Mouse (Mus musculus) limb, embryonic 15.5 days (tissue): ENCODE measurements around the gene Dab1. TPM values are rescaled to one million over a fixed set of nuclear protein-coding genes. Genes with fewer than 3 reads are reported as not detected.

ENCODE experiments used
- ATAC-seq: fragments of 200-750 bp; cut with Nextera tagmentation; 2 replicates; pipeline ENCODE4 v1.8.0; 2017; ENCODE audit warnings: low read depth, moderate TSS enrichment; ENCODE audit not compliant: insufficient number of reproducible peaks, low FRiP score, low TSS enrichment
- H3K27ac ChIP-seq: fragments of 300-500 bp; sonication (generic); 2 replicates; pipeline ENCODE4 v1.5.1; 2015; ENCODE audit warnings: moderate library complexity, mild to moderate bottlenecking, inconsistent platforms
- H3K27me3 ChIP-seq: fragments of 300-500 bp; sonication (generic); 2 replicates; pipeline ENCODE4 v1.6.1; 2015; ENCODE audit warnings: inconsistent platforms
- H3K36me3 ChIP-seq: fragments of 300-500 bp; sonication (generic); 2 replicates; pipeline ENCODE4 v1.6.1; 2015; ENCODE audit warnings: inconsistent platforms
- H3K4me1 ChIP-seq: fragments of 300-500 bp; sonication (generic); 2 replicates; pipeline ENCODE4 v1.6.1; 2015; ENCODE audit warnings: inconsistent platforms
- H3K4me2 ChIP-seq: fragments of 300-500 bp; sonication (generic); 2 replicates; pipeline ENCODE4 v1.6.1; 2015; ENCODE audit warnings: mild to moderate bottlenecking, inconsistent platforms
- H3K4me3 ChIP-seq: fragments of 300-500 bp; sonication (generic); 2 replicates; pipeline ENCODE4 v1.5.1; 2015; ENCODE audit warnings: mild to moderate bottlenecking, inconsistent platforms
- H3K9ac ChIP-seq: fragments of 300-500 bp; sonication (generic); 2 replicates; pipeline ENCODE4 v1.6.1; 2015; ENCODE audit warnings: inconsistent platforms
- H3K9me3 ChIP-seq: fragments of 300-500 bp; sonication (generic); 2 replicates; pipeline ENCODE4 v1.6.1; 2016; ENCODE audit warnings: inconsistent platforms
- WGBS: fragments of 180-500 bp; shearing (Covaris S2); methylation state at CpG from one replicate; pipeline ENCODE4 v1.1.7; 2015; 5-methylcytosine and 5-hydroxymethylcytosine counted together
- polyA plus RNA-seq: library from polyadenylated mRNA; unstranded; fragments of >200 nt; fragmentation: Nextera tagmentation; extraction: Ambion mirVana; gene quantifications from 2 replicates; pipeline ENCODE4 v1.2.1, GENCODE M21; 2015

The Dab1 gene
- polyA plus RNA-seq, 1 experiment from 2014 or later: 10.6 TPM

DNA sequence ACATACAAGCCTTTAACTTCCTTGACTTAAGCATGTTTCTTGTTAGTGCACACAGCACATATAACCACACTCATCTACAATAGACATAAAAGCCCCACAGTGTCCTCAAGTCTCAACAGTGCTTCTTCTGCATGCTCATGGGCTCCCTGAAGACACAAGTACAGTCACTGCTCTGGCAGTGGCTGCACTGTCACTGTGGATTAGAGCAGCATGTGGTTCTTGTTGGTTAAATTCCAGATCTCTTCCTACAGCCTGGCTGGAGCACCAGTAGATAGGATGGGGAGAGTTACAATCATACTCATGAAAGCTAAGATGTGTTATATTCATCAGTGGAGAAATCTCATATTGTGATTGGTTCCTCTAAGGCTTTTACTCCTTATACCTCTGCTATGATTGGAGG lies 534.5 kb downstream of the Dab1 start:
- ATAC-seq: no peak
- H3K4me3 ChIP-seq: no peak overlapping the region
- no peaks in the 10 kb centered on the region for H3K4me1 ChIP-seq

DNA sequence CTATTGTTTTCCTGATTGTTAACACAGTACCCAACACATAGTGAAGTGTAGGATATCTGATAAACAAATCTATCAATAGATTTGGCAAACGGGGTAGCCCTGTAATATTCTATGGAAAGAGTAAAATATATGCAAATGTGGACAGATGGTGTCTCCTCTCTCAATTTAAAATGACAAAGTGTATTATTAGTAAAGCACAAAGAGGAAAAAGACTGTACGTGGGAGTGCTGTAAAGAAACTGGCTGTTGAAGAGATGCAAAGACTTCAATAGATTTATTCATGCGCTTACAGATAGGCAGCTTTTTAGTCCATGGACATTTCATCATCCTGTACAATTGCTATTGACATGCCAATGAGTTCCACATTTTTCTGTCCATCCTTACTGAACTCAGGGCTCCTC lies 558.9 kb downstream of the Dab1 start:
- Histone ChIP-seq H3K4me2 (no peak overlapping the region), H3K9ac (no peak overlapping the region), H3K4me3 (no peak overlapping the region), H3K36me3 (no peaks in the 10 kb centered on the region), H3K27me3 (no peaks in the 10 kb centered on the region), H3K27ac (no peak overlapping the region), H3K9me3 (no peaks in the 10 kb centered on the region), H3K4me1 (no peaks in the 10 kb centered on the region)
- 89% methylated on average over 3 of the region's 3 CpGs for WGBS
- ATAC-seq: no peak

More for the DNA sequence above, 534.5 kb downstream of the Dab1 start:
- H3K9me3 ChIP-seq: no peaks in the 10 kb centered on the region
- no peaks in the 10 kb centered on the region for H3K27me3 ChIP-seq
- no peaks in the 10 kb centered on the region for H3K36me3 ChIP-seq
- no peak overlapping the region for H3K27ac ChIP-seq
- no peak overlapping the region for H3K9ac ChIP-seq
- H3K4me2 ChIP-seq: no peak overlapping the region

DNA sequence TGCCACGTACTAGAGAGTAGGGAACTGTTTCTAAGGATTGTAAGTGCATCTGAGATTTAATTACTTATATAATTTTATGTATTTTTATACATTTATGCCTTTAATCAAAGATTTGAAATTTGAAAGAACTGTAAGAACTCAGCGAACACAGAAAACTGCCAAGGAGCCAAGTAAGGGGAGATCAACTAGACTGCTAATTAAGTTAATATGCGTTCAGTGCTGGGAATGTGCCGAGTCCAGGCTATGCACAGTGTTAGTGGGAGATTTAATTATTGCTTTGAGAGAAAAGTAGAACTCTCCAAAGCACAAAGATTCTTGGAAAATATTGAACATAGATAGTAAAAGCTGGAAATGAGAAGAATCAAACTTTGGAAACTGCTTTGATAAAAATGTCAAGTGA lies 567.2 kb downstream of the Dab1 start:
- WGBS: 47% methylated on average over 4 of the region's 4 CpGs
- Histone ChIP-seq H3K4me1 (no peaks in the 10 kb centered on the region), H3K9me3 (no peaks in the 10 kb centered on the region), H3K27ac (no peak overlapping the region), H3K4me3 (no peak overlapping the region), H3K9ac (no peak overlapping the region), H3K27me3 (no peaks in the 10 kb centered on the region), H3K4me2 (no peak overlapping the region), H3K36me3 (no peaks in the 10 kb centered on the region)
- no peak for ATAC-seq

DNA sequence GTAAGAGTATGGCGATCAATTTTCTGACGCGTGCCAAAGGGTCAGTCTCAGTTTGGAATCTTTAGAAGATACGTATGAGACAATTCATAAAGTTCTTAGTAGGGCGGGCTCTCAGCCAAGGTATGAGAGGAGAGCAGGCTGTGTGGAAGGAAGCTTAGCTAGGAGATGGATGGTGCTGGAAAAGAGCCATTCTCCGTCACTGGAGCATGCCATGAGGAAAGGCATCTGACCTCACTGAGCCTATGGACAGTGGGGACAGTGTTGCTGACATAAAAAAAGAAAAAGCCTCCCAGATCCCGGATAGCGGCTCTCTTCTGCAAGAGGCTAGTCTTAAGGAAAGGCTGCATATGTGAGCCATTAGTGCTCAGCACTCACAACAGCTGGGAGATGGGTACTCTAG lies 579.5 kb downstream of the Dab1 start:
- 58% methylated on average over 8 of the region's 8 CpGs for WGBS
- H3K36me3 ChIP-seq: no peaks in the 10 kb centered on the region
- no peak for ATAC-seq

DNA sequence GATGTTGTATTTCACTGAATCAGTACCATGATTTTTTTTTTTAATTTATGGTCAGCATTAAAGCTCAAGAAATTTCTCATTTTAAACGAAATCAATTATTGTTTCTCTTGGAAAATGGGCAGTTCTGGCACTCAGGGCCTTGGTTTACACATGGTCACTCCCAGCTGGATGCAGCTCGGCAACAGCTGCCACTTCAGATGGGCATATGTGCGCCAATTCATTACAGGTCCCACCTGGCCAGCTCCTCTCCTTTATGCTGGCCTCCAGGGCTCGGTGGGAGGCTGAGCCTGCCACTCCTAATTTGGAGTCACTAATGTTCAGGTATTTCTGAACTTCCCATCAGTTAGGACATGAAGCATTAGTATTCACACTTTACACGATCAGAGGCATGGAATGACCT lies 582.5 kb downstream of the Dab1 start:
- H3K36me3 ChIP-seq: no peaks in the 10 kb centered on the region
- H3K4me2 ChIP-seq: no peak overlapping the region
- no peak overlapping the region for H3K27ac ChIP-seq
- 42% methylated on average over 5 of the region's 5 CpGs for WGBS
- no peak for ATAC-seq
- H3K9me3 ChIP-seq: no peaks in the 10 kb centered on the region
- no peak overlapping the region for H3K9ac ChIP-seq
- peaks cover 4% of the 10 kb centered on the region for H3K4me1 ChIP-seq
- H3K27me3 ChIP-seq: no peaks in the 10 kb centered on the region
- H3K4me3 ChIP-seq: no peak overlapping the region

More for the DNA sequence above, 579.5 kb downstream of the Dab1 start:
- Histone ChIP-seq H3K27ac (no peak overlapping the region), H3K4me2 (no peak overlapping the region), H3K9me3 (no peaks in the 10 kb centered on the region), H3K4me3 (no peak overlapping the region), H3K9ac (no peak overlapping the region), H3K27me3 (no peaks in the 10 kb centered on the region), H3K4me1 (peaks cover 4% of the 10 kb centered on the region)

DNA sequence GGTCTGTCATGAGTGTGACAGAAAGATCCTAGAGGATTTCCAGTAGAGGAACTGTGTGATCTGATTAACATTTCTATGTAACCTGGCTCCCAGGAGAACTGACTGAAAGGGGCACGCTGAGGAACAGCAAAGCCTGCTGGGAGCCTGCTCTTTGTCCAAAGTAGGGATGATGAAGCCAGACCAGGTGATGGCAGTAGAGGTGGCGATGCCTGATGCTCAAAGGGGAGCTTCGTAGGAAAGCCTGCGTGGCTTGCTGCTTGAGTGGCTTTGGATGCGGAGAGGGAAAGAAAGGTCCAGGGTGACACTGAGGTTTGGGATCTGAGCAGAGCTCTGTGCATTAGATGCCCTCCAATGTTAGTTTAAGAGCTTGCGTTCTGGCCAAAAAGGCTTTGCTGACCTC lies 584.9 kb downstream of the Dab1 start:
- Histone ChIP-seq H3K27me3 (no peaks in the 10 kb centered on the region), H3K9ac (no peak overlapping the region), H3K4me1 (no peaks in the 10 kb centered on the region), H3K4me2 (no peak overlapping the region), H3K9me3 (no peaks in the 10 kb centered on the region), H3K4me3 (no peak overlapping the region), H3K27ac (no peak overlapping the region), H3K36me3 (no peaks in the 10 kb centered on the region)
- no peak for ATAC-seq
- 54% methylated on average over 6 of the region's 6 CpGs for WGBS

DNA sequence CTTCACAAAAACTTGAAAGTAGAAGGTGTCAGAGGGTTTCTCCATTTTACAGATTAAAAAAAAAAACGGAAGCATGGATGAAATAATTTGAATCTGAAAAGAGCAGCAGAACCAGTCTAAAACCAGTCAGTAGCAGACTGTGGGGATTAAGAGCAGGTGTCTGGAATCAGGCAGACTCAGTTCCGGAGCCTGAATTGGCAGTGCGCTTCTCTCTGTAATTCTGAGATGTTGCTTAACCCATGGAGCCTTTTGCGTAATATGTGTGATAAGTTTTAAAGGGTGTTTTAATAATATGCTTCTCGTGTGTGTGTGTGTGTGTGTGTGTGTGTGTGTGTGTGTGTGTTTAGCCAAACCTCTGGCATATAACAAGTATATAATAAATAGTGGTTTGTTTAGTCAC lies 587.5 kb downstream of the Dab1 start:
- Histone ChIP-seq H3K9me3 (no peaks in the 10 kb centered on the region), H3K4me3 (no peak overlapping the region), H3K27ac (no peak overlapping the region), H3K27me3 (no peaks in the 10 kb centered on the region), H3K36me3 (no peaks in the 10 kb centered on the region), H3K4me1 (no peaks in the 10 kb centered on the region), H3K4me2 (no peak overlapping the region), H3K9ac (no peak overlapping the region)
- ATAC-seq: no peak
- WGBS: 58% methylated on average over 5 of the region's 5 CpGs

DNA sequence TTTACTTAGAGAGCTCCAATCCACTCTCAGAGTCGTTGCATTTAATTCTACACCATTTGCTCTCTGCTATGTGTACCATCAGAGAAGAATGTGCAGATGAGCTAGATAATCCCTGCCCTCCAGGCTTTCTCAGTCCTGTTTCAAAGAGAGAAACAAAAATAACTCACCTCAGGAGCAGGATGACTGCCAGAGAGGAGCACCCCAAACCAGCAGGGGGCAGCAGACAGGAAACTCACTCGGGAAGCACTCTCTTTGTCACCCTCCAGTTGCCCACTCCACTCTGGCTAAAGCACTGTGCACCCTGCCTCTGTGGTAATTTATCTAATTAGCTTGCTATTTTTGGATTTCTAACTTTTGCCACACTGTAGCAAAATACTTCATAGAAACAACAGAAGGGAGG lies 589.9 kb downstream of the Dab1 start:
- H3K4me2 ChIP-seq: no peak overlapping the region
- H3K27ac ChIP-seq: no peak overlapping the region
- H3K4me3 ChIP-seq: no peak overlapping the region
- no peaks in the 10 kb centered on the region for H3K9me3 ChIP-seq
- H3K36me3 ChIP-seq: no peaks in the 10 kb centered on the region
- no peaks in the 10 kb centered on the region for H3K4me1 ChIP-seq
- 23% methylated on average over 2 of the region's 2 CpGs for WGBS
- no peak for ATAC-seq
- no peak overlapping the region for H3K9ac ChIP-seq
- no peaks in the 10 kb centered on the region for H3K27me3 ChIP-seq

DNA sequence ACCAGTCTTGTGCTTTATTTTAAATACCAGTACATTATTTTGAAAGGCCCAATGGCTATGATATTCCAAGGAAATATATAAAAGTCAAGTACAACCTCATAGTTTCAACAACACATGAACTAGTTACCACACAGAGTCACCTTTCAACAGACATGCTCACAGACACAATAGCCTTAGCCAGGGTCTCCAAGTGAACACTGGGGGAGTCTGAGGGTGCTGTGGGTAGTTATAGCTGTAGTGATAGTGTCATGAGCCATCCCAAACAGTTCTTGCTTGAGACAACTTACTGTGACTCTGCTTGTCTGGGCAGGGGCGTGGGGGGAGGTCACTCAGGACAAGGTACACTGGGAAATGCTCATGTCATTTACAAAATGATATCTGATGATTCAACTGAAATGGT lies 591.6 kb downstream of the Dab1 start:
- ATAC-seq: no peak
- Histone ChIP-seq H3K9me3 (no peaks in the 10 kb centered on the region), H3K4me2 (no peak overlapping the region), H3K4me3 (no peak overlapping the region), H3K4me1 (no peaks in the 10 kb centered on the region), H3K9ac (no peak overlapping the region), H3K27ac (no peak overlapping the region), H3K27me3 (no peaks in the 10 kb centered on the region), H3K36me3 (no peaks in the 10 kb centered on the region)
- WGBS: 76% methylated on average over 1 of the region's 1 CpGs

DNA sequence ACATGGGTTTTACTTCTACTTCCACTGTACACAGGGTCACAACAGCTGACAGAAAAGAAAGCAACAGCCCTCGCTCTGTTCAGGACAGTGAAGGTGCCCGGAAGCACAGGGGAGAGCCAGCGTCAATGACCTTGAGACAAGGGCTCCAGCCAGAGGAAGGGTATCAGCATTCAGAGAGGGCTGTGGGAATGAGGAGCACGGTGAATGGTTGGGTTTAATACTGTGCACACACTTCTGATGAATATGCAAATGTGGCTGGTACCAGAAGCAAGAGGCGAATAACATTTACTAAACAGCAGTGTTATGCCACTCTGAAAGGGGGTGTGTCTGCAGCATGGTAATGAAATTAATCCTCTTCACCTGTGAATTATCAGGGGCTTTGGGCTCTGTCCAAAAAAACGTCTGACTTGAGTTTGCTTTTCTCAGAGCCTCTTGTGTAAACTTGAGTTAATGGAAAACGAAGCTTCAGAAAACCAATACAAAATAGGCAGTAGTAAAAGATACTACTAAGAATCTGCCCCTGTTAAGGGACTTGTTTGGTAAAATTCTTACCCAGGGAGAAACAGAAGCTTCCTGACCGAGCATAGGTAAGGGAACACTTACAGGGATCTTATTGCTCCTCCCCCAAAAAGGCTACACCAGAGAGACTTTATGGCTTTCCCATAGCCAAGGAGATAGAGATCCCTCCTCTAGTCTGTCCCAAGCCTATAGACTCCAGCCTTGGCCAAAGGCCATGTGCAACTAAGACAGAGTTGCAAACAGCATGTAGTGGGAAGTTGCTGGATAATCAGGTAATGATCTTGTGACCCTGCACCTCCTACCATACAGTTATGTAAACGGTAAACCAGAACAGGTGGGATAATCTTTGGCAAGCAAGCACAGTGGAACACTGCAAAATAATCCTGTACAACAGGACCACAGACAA lies 592.6 kb downstream of the Dab1 start:
- no peaks in the 10 kb centered on the region for H3K27me3 ChIP-seq
- WGBS: 63% methylated on average over 9 of the region's 9 CpGs
- H3K9ac ChIP-seq: no peak overlapping the region
- no peaks in the 10 kb centered on the region for H3K9me3 ChIP-seq
- no peak overlapping the region for H3K4me3 ChIP-seq
- no peaks in the 10 kb centered on the region for H3K36me3 ChIP-seq
- H3K4me1 ChIP-seq: no peaks in the 10 kb centered on the region
- no peak overlapping the region for H3K27ac ChIP-seq
- no peak overlapping the region for H3K4me2 ChIP-seq
- ATAC-seq: no peak

DNA sequence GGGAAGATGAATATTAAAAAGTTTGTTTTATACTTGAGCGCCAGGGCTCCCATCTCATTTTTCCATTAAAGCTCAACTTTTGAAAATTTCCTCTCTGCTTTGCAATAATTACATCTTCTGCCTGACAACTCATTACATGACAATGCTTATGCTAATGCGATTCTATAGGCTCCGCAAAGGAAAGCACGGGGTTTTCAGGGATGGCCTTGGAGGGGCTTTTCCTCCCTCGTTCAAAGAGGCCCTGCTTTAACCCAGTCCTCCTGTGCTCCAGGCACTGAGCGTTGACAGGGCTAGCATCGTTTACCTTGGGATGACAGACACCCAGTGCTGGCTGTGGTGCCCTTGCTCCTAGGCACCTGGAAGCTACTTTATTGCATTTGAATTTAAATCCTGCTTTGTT lies 595.6 kb downstream of the Dab1 start:
- no peak for ATAC-seq
- no peaks in the 10 kb centered on the region for H3K9me3 ChIP-seq
- H3K9ac ChIP-seq: no peak overlapping the region
- 42% methylated on average over 7 of the region's 7 CpGs for WGBS
- no peaks in the 10 kb centered on the region for H3K36me3 ChIP-seq
- H3K4me2 ChIP-seq: no peak overlapping the region
- H3K4me1 ChIP-seq: no peaks in the 10 kb centered on the region
- H3K4me3 ChIP-seq: no peak overlapping the region
- H3K27me3 ChIP-seq: no peaks in the 10 kb centered on the region
- no peak overlapping the region for H3K27ac ChIP-seq

DNA sequence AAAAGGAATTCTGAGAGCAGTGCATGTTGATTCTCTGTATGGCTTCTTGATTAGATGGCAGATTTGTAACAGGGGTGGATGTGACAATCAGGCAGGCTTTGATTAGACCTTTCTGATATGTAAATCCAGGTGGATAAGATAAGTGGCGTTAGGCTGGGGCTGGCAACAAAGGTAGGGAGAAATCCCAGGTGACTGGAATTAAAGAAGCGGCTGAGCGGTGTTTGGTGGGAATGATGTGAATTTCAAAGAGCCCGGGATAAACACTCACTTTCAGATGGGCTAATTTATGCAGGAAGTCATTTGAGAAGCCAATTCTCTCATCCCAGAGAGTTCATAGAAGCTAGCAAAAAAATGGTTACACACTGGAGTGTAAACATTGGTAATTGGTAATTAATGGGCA lies 598.2 kb downstream of the Dab1 start:
- Histone ChIP-seq H3K9me3 (no peaks in the 10 kb centered on the region), H3K36me3 (no peaks in the 10 kb centered on the region), H3K27me3 (no peaks in the 10 kb centered on the region), H3K27ac (no peak overlapping the region), H3K4me3 (no peak overlapping the region), H3K4me1 (no peaks in the 10 kb centered on the region), H3K4me2 (no peak overlapping the region), H3K9ac (no peak overlapping the region)
- WGBS: 48% methylated on average over 4 of the region's 4 CpGs
- ATAC-seq: no peak

DNA sequence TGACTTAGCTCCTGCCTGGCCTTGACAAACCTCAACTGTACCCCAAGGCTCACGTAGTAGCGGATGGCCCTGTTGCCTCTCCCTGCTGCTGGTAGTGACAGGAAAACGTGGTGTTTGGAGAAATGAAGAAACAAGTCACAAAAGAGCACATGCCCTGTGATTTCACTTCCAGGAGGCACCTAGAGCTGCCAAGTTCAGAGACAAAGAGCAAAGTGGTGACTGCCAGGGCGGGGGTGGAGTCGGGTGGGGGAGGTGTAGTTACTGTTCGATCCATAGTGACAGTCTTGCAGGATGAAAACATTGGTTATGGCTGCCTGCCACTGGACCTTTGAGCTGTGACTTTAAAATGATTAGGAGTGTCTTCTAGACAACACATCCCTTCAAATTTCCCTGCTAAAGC lies 599.6 kb downstream of the Dab1 start:
- Histone ChIP-seq H3K4me1 (no peaks in the 10 kb centered on the region), H3K9ac (no peak overlapping the region), H3K4me3 (no peak overlapping the region), H3K4me2 (no peak overlapping the region), H3K9me3 (no peaks in the 10 kb centered on the region), H3K36me3 (no peaks in the 10 kb centered on the region), H3K27me3 (no peaks in the 10 kb centered on the region), H3K27ac (no peak overlapping the region)
- ATAC-seq: no peak
- WGBS: 65% methylated on average over 6 of the region's 6 CpGs
